Mouse (Mus musculus) bone marrow, adult 2 months (tissue): ENCODE data around the gene Wasf3. TPM values are rescaled to one million over a fixed set of nuclear protein-coding genes. Genes with fewer than 3 reads are reported as not detected.
A peak's percentile ranks its signal among the peaks of the same experiment; 100 is the strongest.

Experiments used
- H3K27ac ChIP-seq: fragments of 200-500 bp; 2 replicates; pipeline ENCODE4 v1.5.1; 2012; ENCODE audit warnings: low read depth, mild to moderate bottlenecking, control low read depth, inconsistent platforms, low read length; ENCODE audit not compliant: control insufficient read depth, poor library complexity, insufficient read depth
- H3K4me1 ChIP-seq: fragments of 200-500 bp; 2 replicates; pipeline ENCODE4 v1.6.1; 2011; ENCODE audit warnings: low read length; ENCODE audit not compliant: control insufficient read depth, insufficient read depth
- H3K4me3 ChIP-seq: fragments of 200-500 bp; replicated peaks from 2 replicates; pipeline ENCODE3; 2011; ENCODE audit warnings: mild to moderate bottlenecking, low read depth, low read length, control low read depth; ENCODE audit not compliant: control insufficient read depth
- CTCF ChIP-seq: fragments of 200-500 bp; IDR thresholded peaks from 2 replicates; pipeline ENCODE4 v1.5.1; 2011; ENCODE audit warnings: low read length, control low read depth; ENCODE audit not compliant: control insufficient read depth, insufficient read depth
- POLR2A ChIP-seq: fragments of 200-500 bp; IDR thresholded peaks from 2 replicates; pipeline ENCODE4 v1.6.1; 2011; ENCODE audit warnings: low read depth, mild to moderate bottlenecking, control low read depth, low read length, borderline replicate concordance; ENCODE audit not compliant: control insufficient read depth
- WGBS: fragments of 180-500 bp; shearing (Covaris S2); methylation state at CpG from one replicate; pipeline ENCODE4 v1.1.7; 2018; 5-methylcytosine and 5-hydroxymethylcytosine counted together
- polyA plus RNA-seq: library from polyadenylated mRNA; stranded (reverse); fragments of >200 nt; gene quantifications from 2 replicates; pipeline ENCODE4 v1.2.4, GENCODE M21; 2011; ENCODE audit warnings: low replicate concordance; ENCODE audit not compliant: missing spikeins, insufficient read depth, insufficient read length

Gene Wasf3
- polyA plus RNA-seq, 1 experiment, result 0.67 TPM

- WGBS, result 52% methylated on average over 3 of the region's 3 CpGs
- TF ChIP-seq POLR2A (no peak), CTCF (no peak)
These were observed 23.0 kb downstream of the Wasf3 start for GRCm38 (mm10) chr5:146407791-146408190.

GRCm38 (mm10) chr5:146408604-146409003 lies 23.8 kb downstream of the Wasf3 start:
- WGBS, result 90% methylated on average over 8 of the region's 8 CpGs
- Histone ChIP-seq H3K27ac (no peak overlapping the region), H3K4me3 (no peak overlapping the region), H3K4me1 (no peaks in the 10 kb centered on the region)
- TF ChIP-seq POLR2A, result no peak
- no peak for TF ChIP-seq CTCF

More at GRCm38 (mm10) chr5:146407791-146408190, 23.0 kb downstream of the Wasf3 start:
- Histone ChIP-seq H3K4me1 (no peaks in the 10 kb centered on the region), H3K27ac (no peak overlapping the region), H3K4me3 (no peak overlapping the region)

- H3K4me3 ChIP-seq, result no peak overlapping the region
- no peaks in the 10 kb centered on the region for H3K4me1 ChIP-seq
- TF ChIP-seq CTCF (no peak), POLR2A (no peak)
- 82% methylated on average over 4 of the region's 4 CpGs for WGBS
- no peak overlapping the region for H3K27ac ChIP-seq
These were observed 26.0 kb downstream of the Wasf3 start for GRCm38 (mm10) chr5:146410821-146411220.

- 69% methylated on average over 15 of the region's 15 CpGs for WGBS
- H3K4me1 ChIP-seq, result no peaks in the 10 kb centered on the region
- H3K4me3 ChIP-seq, result no peak overlapping the region
- no peak overlapping the region for H3K27ac ChIP-seq
- TF ChIP-seq CTCF, result no peak
- TF ChIP-seq POLR2A, result no peak
These were observed 28.1 kb downstream of the Wasf3 start for GRCm38 (mm10) chr5:146412743-146413430.

GRCm38 (mm10) chr5:146414611-146415010 lies 29.8 kb downstream of the Wasf3 start:
- 72% methylated on average over 4 of the region's 4 CpGs for WGBS
- no peaks in the 10 kb centered on the region for H3K4me1 ChIP-seq
- TF ChIP-seq CTCF, result no peak
- no peak for TF ChIP-seq POLR2A

GRCm38 (mm10) chr5:146415218-146415617 lies 30.4 kb downstream of the Wasf3 start:
- 80% methylated on average over 12 of the region's 12 CpGs for WGBS
- TF ChIP-seq CTCF, result no peak
- TF ChIP-seq POLR2A, result no peak
- H3K4me3 ChIP-seq, result no peak overlapping the region
- no peak overlapping the region for H3K27ac ChIP-seq
- no peaks in the 10 kb centered on the region for H3K4me1 ChIP-seq

More at GRCm38 (mm10) chr5:146414611-146415010, 29.8 kb downstream of the Wasf3 start:
- Histone ChIP-seq H3K27ac (no peak overlapping the region), H3K4me3 (no peak overlapping the region)

- Histone ChIP-seq H3K4me3 (no peak overlapping the region), H3K4me1 (no peaks in the 10 kb centered on the region), H3K27ac (no peak overlapping the region)
- WGBS, result 69% methylated on average over 20 of the region's 20 CpGs
- TF ChIP-seq CTCF (no peak), POLR2A (no peak)
These were observed 31.7 kb downstream of the Wasf3 start for GRCm38 (mm10) chr5:146416331-146417110.

- Histone ChIP-seq H3K4me3 (no peak overlapping the region), H3K27ac (no peak overlapping the region), H3K4me1 (no peaks in the 10 kb centered on the region)
- 76% methylated on average over 7 of the region's 7 CpGs for WGBS
- TF ChIP-seq POLR2A (no peak), CTCF (no peak)
These were observed 33.3 kb downstream of the Wasf3 start for GRCm38 (mm10) chr5:146418092-146418491.

GRCm38 (mm10) chr5:146420081-146420480 lies 35.3 kb downstream of the Wasf3 start:
- 40% methylated on average over 1 of the region's 1 CpGs for WGBS
- no peaks in the 10 kb centered on the region for H3K4me1 ChIP-seq
- no peak overlapping the region for H3K4me3 ChIP-seq
- no peak overlapping the region for H3K27ac ChIP-seq
- TF ChIP-seq CTCF, result peak; percentile 66
- no peak for TF ChIP-seq POLR2A
